Mouse (Mus musculus) cerebellum, adult 9-11 months (tissue): ENCODE measurements around the gene Pfkm.

Source experiments
- DNase-seq: peaks from one replicate; pipeline ENCODE4 v3.0.0; 2022

Pfkm gene

DNA sequence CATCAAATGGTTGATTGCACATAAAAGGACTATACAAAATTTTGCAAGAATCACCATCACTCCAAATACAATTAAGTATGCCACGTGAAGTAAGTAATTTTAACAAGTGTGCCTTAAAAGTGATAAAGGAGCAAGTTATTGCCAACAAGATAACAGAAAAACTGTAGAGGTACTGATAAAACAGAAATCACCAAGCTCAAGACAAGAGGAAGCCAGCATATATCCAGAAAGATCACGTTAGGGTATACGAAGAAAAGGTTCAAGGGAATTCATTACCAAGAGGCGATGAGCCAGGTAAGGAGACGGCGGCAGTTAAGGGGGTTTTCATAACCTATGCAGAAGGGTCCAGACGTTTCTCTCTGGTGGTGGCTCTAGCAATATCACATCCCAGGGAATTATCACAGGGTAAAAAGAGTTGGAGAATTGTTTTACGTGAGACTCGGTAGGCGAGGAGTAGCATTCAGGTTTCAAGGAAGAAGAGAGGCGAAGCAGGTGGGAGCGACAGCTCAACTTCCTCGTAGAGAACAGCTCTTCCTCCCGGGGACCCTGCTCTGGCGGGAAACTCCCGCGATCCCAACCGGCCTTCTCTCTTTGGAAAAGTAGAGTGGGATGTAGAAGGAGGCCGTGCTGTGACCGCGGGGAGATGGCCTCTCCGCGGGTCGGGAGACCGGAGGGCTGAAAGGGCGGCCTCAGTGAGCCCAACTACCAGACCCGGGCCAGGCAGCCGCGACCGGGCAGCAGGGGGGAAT, at the start of gene Pfkm:
Pfkm (plus strand) TSS at position 218 of the 749 bp plus-strand sequence.
- DNase-seq = no peak

DNA sequence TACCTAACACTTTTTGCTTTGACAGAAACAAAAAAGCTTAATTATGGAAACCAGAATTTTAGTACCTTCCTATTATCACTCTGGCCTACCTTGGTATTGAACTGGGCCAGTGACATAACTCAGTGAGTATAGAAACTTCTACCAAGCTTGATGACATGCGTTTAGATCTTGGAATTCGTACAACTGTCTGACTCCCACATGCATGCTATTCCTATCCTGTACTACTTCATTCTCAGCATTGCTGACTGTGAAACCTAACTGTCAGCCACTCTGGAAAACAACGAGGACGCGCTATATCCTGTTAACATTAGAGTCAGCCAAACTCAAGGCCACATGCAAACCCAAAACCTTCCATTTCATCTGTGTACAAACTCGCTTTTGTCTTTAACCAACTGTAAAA, 48.4 kb upstream of the Pfkm start:
- no peak for DNase-seq

DNA sequence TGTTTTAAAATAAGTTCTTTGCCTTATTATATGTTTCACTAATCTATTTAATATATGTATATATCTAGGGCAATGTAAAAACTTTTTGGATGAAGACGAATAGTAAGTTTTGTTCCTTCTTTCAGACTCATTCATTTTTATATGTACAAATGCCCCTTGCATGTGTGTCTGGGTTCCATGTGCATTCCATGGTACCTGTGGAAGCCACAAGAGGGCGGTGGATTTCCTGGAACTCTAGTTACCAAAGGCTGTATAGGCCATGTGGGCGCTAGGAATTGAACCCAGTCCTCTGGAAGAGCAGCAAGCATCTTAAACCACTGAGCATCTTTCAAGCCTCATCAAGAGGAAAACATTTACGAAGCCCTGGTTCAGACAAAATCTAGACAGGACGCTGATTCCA, 48.0 kb upstream of the Pfkm start:
- DNase-seq = no peak

DNA sequence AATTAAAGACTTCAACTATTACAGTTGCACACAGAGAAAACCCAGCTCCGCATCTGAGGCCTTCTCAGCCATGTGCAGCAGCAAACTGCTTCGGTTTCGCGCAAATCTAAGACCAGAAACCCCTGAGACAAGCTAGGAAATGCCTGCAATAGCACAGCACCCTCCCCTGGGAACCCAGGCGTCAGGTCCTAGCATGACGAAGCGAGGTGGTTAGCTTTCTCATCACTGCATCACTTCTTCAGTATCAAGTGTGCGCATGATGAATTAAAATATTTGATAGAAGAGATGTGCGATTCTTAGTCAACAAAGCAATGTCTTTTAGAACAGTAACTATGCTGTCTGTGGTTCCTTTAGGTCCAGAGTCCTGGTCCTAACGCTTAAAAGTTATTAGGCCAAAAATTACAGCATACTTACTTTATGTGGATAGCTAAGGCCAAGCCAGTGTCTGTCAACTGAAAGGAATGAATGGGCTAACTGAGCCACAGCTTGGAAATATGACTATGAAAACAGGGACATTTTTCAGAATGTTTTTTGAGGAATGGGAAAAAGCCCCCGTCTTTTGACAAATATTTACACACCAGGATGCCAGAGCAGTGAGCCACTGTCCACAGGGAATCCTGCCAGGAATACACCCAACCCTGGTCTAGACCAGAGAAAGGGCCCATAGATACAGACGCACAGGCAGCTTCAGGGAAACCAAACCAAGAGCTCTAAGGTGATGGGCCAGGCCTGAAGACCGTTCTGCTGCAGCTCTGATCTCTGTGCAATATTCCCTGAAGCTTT, 43.3 kb upstream of the Pfkm start:
- DNase-seq = no peak

DNA sequence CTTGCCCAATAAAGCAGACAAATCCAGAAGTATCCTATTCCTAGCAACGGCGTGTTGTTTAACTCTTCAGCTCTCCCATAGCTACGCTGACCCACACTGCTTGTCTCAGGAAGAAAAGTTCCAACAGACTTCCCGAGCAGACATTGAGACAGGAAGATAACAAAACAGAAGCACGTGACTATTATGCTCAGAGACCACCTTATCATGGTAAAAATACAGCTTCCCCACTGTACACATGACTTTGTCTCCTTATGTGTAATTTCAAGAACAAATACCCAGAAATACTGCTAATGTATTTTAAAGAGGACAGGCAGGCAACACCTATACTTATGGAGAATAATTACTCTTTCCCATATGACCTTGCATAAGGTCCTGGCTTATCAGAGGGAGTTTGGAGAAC, 40.7 kb upstream of the Pfkm start:
- DNase-seq = no peak

DNA sequence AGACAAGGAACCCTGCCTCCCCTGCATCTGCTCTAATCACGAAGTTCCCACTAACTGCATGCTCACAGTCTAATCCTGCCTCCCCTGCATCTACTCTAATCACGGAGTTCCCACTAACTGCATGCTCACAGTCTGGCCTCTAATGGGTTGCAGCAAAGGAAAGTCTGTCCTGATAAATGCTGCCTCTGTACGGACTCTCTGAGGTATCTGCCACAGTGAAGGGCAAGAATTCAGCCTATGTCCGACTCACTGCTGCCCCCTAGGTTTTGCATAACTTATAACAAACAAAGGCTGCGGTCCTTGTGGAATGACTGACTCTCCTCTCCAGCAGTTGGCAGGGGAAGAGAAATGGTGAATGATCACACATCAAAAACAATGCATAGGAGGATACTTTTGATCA, 37.1 kb upstream of the Pfkm start:
- DNase-seq = no peak

DNA sequence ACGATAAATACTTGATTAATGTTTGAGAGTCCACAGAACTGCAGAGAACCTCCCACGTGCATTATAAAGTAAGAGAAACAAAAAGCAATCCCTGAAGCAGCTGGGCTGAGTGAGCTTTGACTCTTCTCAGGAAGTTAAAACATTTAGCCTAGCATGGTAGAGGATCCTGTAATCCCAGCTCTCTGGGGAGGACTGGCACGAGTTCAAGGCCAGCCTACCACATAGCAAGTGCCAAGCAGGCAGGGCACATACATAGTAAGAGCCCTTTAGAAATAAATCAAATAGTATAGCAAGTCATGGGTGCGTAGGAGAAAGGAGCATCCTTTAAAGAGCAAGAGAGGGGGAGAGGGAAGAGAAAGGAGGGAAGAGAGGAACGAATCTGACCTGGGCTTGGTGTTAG, 26.5 kb upstream of the Pfkm start:
- DNase-seq = no peak

DNA sequence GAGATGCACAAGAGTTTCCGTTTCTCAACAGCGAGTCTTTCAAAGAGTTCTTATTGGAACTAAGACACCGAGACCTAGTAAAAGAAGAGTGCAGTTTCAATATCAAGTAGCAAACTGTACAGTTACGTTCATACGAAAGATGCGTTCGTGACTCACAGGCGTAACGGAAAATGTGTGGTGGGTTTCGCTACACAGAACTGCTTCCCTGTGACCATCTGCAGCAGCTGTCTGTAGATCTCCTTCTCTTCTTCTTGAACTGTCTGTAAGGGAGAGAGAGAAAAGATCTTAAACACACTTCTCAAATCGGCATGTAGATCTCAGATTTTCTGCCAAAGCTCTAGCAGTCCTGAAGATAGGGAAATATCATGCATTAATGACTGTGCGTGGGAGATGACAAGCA, 25.8 kb upstream of the Pfkm start:
- DNase-seq = no peak

DNA sequence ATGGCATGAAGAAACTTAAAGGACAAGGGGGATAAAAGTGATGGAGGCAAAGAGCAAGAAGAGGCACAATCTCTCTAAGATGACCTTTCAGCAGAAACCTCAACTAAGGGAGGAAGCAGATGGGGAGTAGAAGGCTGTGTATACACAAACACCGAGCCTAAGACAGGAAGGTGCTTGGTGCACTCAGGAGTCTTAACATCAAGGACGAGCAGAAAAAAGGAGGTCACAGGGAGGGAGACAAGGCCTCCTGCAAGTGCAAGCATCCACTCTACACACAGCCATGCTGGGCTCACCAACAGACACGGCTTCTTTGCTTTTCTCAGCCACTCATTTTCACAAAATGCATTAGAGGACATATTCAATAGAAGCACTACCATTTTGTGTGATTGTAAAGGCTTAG, 24.9 kb upstream of the Pfkm start:
- DNase-seq = no peak

DNA sequence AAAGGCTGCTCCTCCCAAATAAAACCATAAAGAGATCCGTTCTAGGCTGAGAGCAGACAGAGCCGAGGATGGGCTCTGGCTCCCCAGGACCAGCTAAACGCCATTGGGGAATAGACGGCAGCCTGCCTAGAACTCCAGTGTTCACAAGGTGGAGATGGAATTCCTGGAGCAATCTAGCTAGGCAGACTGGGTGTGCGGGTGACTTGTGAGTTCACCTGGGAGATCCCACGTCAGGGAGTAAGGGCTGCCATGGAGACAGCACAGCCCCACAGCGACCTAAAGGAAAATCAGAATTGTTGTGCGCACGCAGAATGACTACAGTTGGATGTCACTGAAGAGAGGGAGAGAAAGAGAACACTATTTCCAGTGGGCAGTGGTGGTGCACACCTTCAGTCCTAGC, 23.9 kb upstream of the Pfkm start:
- DNase-seq = no peak

DNA sequence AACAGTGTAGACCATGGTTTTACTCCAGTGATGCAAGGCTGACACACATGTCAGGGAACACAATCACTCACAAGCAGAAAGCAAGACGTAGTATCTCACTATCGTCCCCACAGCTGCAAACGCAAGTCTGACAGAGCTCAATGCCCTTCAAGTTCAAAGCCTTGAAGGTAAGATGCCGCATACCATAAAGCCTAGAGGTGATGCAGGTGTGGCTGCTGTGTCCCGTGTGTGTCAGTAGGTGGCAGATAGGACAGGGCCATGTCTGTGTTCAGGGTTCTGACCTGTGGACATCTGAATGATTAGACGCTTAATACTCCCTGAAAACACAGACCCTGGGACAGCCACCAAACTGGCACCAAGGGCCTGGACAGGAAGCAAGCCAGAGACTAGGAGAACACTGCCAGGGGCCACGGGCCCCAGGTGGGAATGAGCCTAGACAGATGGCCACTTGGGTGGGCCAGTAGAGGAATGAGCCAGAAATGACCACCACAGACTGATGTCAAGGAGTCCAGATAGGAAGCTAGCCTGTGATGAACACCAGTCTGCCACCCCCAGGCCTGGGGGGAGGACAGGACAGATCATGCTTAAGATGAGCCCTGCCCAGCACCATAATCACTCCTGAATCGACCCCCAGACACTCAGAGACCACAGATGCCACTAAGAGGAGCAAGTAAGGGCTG, 22.7 kb upstream of the Pfkm start:
- DNase-seq = no peak

DNA sequence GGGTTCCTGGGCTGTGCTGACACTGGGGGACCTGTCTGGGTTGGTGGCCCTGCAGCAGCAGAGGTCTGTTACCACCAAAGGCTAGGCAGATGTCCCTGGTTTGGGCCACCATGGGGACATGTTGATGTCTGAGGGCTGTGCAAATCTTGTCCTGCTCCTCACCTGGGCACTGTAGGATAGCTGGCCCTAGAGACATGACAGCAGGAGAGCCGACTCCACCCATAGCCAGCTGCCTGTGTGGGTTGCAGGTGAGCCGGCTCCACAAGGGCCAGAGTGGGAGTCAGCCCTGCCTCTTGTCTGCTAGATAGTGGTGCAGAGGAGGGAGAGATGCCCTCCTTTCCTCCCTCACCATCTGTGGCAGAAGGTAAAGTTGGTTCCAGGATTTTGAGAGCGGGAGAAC, 22.0 kb upstream of the Pfkm start:
- DNase-seq = no peak

DNA sequence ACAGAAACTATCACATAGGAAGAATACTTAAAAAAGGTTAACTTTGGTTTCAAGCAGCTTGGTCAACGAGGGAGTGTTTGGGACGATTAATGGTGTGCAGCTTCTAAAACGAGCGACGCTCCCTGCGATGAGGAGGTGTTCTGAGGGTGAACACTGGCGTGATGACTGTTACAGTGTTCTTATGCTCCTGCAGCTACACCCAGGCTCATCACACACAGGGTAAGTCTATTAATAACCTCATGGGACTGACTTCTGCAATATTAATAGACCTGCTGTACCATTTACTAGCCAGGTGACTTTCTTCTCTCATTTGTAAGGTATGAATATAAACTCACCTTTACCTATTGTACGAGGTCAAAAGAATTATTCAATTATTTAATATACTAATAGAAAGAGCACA, 17.9 kb upstream of the Pfkm start:
- DNase-seq = no peak

DNA sequence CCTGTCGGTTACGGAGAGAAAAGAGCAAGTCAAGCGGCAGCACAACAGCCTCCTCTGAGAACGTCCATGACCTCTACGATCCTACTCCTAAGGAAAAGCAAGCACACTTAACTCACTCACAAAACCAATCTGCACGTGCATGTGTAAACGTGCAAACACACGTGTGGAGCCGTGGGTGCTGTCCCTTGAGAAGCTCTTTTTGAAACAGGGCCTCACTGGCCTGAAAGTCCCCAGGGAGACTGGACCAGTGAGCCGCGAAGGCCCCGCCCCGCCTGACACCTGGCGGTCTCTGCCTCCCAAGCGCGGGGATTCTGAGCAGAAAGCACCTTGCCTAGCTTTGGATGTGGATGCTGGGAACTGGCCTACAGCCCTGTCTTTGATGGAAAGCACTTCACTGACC, 17.4 kb upstream of the Pfkm start:
- no peak for DNase-seq

DNA sequence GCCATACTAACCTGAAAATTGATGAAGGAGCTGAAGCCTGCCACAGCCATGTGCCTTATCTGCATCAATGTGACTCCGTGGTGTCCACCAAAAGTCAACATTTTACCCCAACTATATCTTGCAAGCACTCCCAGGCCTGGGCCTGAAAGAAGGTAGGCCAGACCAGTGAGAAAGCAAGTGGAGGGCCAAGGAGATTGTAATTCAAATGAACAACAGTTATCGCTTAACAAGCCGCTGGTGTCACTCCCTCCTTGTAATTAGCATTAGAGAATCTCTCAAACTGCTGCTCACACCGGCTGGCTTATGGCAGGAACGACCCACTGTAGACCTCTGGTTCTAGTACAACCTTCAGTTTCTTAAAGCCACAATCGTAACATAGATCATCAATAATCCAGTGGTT, 15.5 kb upstream of the Pfkm start:
- no peak for DNase-seq

DNA sequence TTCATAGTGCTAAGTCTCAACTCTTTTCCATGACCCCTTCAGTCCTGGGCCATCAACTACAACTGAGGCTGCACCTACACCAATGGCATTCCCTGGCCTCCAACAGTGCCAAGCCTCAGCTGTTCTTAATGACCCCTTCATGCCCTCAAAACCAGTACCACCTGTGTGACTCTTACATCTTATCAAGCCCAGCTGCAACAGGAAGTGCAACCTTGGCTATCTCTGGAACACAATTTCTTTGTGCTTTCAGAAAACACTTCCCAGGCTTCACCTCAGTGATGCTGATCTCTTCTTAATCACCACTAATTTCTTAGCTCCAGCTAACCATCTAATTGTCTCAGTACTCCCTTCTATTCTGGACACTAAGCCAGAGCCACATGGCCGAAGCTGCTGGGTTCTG, 3.5 kb upstream of the Pfkm start:
- DNase-seq = no peak

DNA sequence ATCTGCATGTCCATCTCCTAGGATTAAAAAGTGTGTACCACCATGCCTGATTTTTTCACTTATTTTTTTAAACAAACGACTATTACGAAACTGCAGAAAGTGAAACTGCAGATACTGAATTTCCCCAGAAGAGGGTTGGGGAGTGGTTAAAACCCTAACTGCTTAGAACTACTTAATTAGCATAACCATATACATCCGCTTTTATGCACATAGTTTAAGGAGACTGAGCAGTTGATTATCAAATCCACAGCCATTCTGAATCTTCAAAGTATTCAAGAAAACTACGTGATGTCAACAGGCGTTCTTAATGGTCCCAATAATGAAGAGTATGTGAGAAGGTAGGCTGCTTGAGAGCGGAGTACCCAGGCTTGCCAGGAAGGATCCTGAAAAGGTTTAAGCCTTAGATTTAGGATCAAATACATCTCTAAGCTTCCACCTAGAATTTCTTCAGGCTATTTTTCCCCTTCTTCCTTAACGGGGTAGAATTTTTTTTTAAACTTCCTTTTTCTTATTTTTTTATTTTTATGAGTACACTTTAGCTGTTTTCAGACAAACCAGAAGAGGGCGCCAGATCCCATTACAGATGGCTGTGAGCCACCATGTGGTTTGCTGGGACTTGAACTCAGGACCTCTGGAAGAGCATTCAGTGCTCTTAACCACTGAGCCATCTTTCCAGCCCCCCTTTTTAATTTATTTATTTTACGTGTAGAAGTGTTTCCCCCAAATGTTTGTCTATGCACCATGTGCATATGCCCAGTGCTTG, 2.8 kb upstream of the Pfkm start:
- no peak for DNase-seq

DNA sequence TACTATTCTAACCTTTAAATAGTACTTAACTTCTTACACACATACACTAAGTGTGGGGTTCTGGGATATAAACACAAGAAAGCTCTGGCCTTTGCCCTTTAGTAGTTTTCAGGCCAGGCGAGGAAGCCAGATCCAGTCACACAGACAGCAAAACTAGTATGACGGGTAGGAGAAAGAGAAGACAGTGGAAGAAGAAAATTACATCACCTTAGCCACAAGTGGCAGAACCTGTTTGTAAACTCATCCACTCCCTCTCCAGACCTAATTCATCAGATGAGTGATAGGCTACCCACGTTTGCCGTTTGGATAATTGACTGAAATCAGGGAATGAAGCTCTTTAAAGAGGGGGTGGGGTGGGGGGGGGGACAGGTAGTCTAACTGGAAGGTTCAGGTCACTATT, 548 bp upstream of the Pfkm start:
- no peak for DNase-seq

DNA sequence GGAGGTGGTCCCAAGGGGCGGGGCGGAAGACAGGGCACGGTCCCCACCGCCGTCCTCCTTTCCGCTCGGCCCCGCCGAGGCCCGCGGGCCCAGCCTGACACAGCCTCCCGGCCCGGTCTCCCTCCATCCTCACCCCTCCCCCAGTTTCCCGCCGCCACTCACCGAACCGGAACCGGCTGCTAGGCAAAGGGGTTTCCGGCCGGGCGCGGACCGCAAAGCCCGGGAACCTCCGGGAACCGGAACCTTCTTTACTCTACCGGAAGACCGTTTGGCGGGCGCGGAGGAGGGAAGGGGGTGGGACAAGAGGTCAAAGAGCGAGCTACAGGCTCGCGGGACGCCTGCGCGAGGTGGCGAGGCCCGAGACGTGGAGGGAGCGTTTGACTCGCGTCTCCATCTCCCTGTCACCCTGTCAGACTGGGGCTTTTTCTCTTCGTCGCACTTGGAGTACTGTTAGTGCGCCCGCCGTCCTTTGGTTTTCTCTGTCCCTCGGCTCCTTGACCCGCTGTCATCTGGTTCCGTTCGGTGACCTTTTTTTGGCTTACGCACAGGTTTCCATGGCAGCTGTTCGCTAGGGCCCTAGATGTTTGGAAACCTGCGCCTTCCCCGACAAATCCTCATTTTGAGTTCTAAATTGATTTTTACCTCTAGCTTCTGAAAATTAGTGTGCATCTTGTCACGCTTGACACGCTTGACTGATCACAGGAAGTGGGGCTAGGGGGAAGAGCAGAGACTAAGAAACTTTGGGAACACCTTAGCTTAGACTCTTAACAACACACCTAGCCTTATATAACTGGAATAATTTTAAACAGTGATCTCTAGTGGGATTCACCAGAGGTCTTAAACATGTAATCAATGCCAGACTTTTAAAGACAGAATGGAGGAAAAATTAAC, 977 bp downstream of the Pfkm start, which contains the start of gene Senp1:
Senp1 (minus strand) TSS at position 624 of the 891 bp plus-strand sequence.
- DNase-seq = peak; percentile 92

DNA sequence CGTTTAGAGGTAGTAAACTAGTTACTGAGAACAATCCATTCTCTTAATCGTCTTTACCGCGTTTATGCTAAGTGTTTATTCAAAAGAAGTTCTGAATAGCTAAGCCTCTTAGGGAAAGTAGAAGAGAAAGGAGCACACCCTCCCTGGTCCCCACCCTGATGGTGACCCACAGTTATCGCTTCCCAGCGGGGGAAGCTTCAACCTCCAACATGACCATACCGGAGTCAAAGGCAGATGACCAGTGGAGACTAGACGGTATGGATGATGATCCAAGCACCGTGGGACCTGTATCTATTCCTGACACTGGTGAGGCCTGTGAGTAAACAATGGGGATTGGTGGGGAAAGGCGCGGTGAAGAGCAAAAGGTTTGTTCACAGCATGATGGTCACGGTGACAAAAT, 2.5 kb downstream of the Pfkm start:
- no peak for DNase-seq

DNA sequence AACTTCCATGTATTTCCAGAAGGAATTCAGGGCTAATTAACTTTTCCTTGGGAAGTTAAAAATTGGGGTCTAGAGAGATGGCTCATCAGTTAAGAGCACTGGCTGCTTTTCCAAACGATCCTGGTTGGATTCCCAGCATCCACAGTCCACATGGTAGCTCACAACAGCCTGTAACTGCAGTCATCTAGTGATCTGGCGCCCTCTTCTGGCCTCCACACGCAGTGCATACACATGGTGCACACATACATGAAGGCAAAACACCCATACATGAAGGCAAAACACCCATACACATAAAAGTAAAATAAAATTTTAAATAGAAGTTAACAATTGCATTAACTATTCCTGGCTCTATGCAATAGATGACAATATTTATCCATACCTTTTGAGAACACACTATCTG, 4.6 kb downstream of the Pfkm start:
- no peak for DNase-seq

DNA sequence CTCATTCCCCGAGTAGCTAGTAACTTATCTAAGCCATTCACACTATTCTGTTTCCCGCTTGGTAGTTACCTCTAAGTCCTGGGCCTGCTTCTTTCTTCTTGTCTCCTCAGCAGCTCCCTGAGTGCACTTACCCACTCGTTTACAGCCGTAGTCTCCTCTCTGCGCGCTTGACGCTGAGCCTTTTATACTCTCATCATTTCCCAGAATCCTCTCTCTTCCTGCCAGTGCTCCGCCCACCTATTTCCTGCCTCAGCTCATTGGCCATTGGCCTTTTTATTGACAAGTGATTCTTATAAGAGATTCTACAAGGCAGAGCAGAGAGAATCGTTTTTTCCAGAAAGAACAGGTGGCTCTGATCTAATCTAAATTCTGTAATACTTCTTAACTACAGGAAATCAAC, 6.1 kb downstream of the Pfkm start:
- DNase-seq = no peak
